Mouse (Mus musculus): ENCODE results near the gene Camkk1. TPM values are rescaled to one million over a fixed set of nuclear protein-coding genes. Genes with fewer than 3 reads are reported as not detected.

The Camkk1 gene
- total RNA-seq (2021): 10 to 100 TPM; 80.5 to 82.7 TPM
- long read RNA-seq, experiment 1, transcript Camkk1-201 (16 exons, 3,424 nt): major isoform, 77 of 134 reads
- long read RNA-seq, experiment 1, transcript Camkk1-203 (15 exons, 3,717 nt): minor isoform, 9 of 134 reads
- long read RNA-seq, experiment 1, partial matches to known transcripts: 35 of 134 reads
- long read RNA-seq, experiment 1, other reads (novel, unspliced or antisense): 13 of 134 reads
- long read RNA-seq, experiment 2, transcript Camkk1-201 (16 exons, 3,424 nt): major isoform, 86 of 158 reads
- long read RNA-seq, experiment 2, transcript Camkk1-203 (15 exons, 3,717 nt): minor isoform, 14 of 158 reads
- long read RNA-seq, experiment 2, partial matches to known transcripts: 10 of 158 reads
- long read RNA-seq, experiment 2, other reads (novel, unspliced or antisense): 48 of 158 reads

GRCm38 (mm10) chr11:73018471-73019146, at the start of gene Camkk1:
Camkk1 (plus strand) TSS chr11:73019008.
- DNase-seq (ENCODE audit: low spot score in 2 of 2): peak; percentile 91 to 96

- DNase-seq (ENCODE audit: low spot score in 2 of 2): no peak
These were observed 43.8 kb upstream of the Camkk1 start for GRCm38 (mm10) chr11:72974995-72975503.

GRCm38 (mm10) chr11:72982516-72982915, 36.3 kb upstream of the Camkk1 start:
- no peak for DNase-seq (ENCODE audit: low spot score in 2 of 2)

GRCm38 (mm10) chr11:72983283-72983682, 35.5 kb upstream of the Camkk1 start:
- DNase-seq (ENCODE audit: low spot score in 2 of 2): no peak

- no peak for DNase-seq (ENCODE audit: low spot score in 2 of 2)
These were observed 32.1 kb upstream of the Camkk1 start for GRCm38 (mm10) chr11:72986745-72987144.

- no peak for DNase-seq (ENCODE audit: low spot score in 2 of 2)
These were observed 31.6 kb upstream of the Camkk1 start for GRCm38 (mm10) chr11:72987234-72987633.

GRCm38 (mm10) chr11:72987807-72988206, 31.0 kb upstream of the Camkk1 start:
- DNase-seq (ENCODE audit: low spot score in 2 of 2): no peak

- DNase-seq (ENCODE audit: low spot score in 2 of 2): no peak
These were observed 29.8 kb upstream of the Camkk1 start for GRCm38 (mm10) chr11:72989044-72989443.

- DNase-seq (ENCODE audit: low spot score in 2 of 2): no peak
These were observed 28.1 kb upstream of the Camkk1 start for GRCm38 (mm10) chr11:72990688-72991087.

GRCm38 (mm10) chr11:72991961-72992360, 26.8 kb upstream of the Camkk1 start:
- DNase-seq (ENCODE audit: low spot score in 2 of 2): no peak

GRCm38 (mm10) chr11:72996346-72996745, 22.5 kb upstream of the Camkk1 start:
- DNase-seq (ENCODE audit: low spot score in 2 of 2): no peak

- no peak for DNase-seq (ENCODE audit: low spot score in 2 of 2)
These were observed 22.0 kb upstream of the Camkk1 start for GRCm38 (mm10) chr11:72996781-72997180.

GRCm38 (mm10) chr11:72997529-72998326, 21.1 kb upstream of the Camkk1 start:
- DNase-seq (ENCODE audit: low spot score in 2 of 2): no peak

- DNase-seq (ENCODE audit: low spot score in 2 of 2): no peak
These were observed 20.0 kb upstream of the Camkk1 start, which contains the start of gene P2rx1 for GRCm38 (mm10) chr11:72998771-72999170. P2rx1 (plus strand) TSS chr11:72999103.

GRCm38 (mm10) chr11:73001029-73001428, 17.8 kb upstream of the Camkk1 start:
- DNase-seq (ENCODE audit: low spot score in 2 of 2): peak; percentile 56 to 70

- no peak for DNase-seq (ENCODE audit: low spot score in 2 of 2)
These were observed 12.4 kb upstream of the Camkk1 start for GRCm38 (mm10) chr11:73006377-73006776.

- no peak for DNase-seq (ENCODE audit: low spot score in 2 of 2)
These were observed 11.7 kb upstream of the Camkk1 start for GRCm38 (mm10) chr11:73007113-73007512.

GRCm38 (mm10) chr11:73007698-73008481, 10.9 kb upstream of the Camkk1 start:
- DNase-seq (ENCODE audit: low spot score in 2 of 2): no peak

- no peak for DNase-seq (ENCODE audit: low spot score in 2 of 2)
These were observed 10.0 kb upstream of the Camkk1 start for GRCm38 (mm10) chr11:73008826-73009225.

GRCm38 (mm10) chr11:73009531-73010274, 9.1 kb upstream of the Camkk1 start:
- DNase-seq (ENCODE audit: low spot score in 2 of 2): no peak
